Mouse (Mus musculus) hindbrain, embryonic 11.5 days (tissue): ENCODE measurements around the gene Itga4. TPM values are rescaled to one million over a fixed set of nuclear protein-coding genes. Genes with fewer than 3 reads are reported as not detected.

Experiments used
- ATAC-seq: fragments of 200-750 bp; cut with Nextera tagmentation; 2 replicates; pipeline ENCODE4 v1.8.0; 2017; ENCODE audit warnings: mild to moderate bottlenecking, moderate TSS enrichment, moderate library complexity; ENCODE audit not compliant: low FRiP score
- DNase-seq: peaks from one replicate; pipeline ENCODE4 v3.0.0-alpha.2; 2015; ENCODE audit warnings: low spot score
- H3K27ac ChIP-seq: fragments of 300-500 bp; sonication (generic); 2 replicates; pipeline ENCODE4 v1.5.1; 2014; ENCODE audit warnings: mild to moderate bottlenecking, low read depth, low read length
- H3K27me3 ChIP-seq: fragments of 300-500 bp; sonication (generic); 2 replicates; pipeline ENCODE4 v1.6.1; 2014; ENCODE audit warnings: mild to moderate bottlenecking, low read length, moderate library complexity, mixed read lengths; ENCODE audit not compliant: control insufficient read depth, insufficient read depth
- H3K36me3 ChIP-seq: fragments of 300-500 bp; sonication (generic); 2 replicates; pipeline ENCODE4 v1.6.1; 2014; ENCODE audit warnings: mild to moderate bottlenecking, low read length, moderate library complexity, mixed read lengths; ENCODE audit not compliant: control insufficient read depth, insufficient read depth
- H3K4me1 ChIP-seq: fragments of 300-500 bp; sonication (generic); replicated peaks from 2 replicates; pipeline ENCODE4 v1.6.1; 2014; ENCODE audit warnings: low read length, mixed read lengths; ENCODE audit not compliant: control insufficient read depth, insufficient read depth
- H3K4me2 ChIP-seq: fragments of 300-500 bp; sonication (generic); replicated peaks from 2 replicates; pipeline ENCODE4 v1.6.1; 2014; ENCODE audit warnings: mild to moderate bottlenecking, low read depth, low read length
- H3K4me3 ChIP-seq: fragments of 300-500 bp; sonication (generic); 2 replicates; pipeline ENCODE4 v1.5.1; 2014; ENCODE audit warnings: low read depth, low read length
- H3K9ac ChIP-seq: fragments of 300-500 bp; sonication (generic); 2 replicates; pipeline ENCODE4 v1.6.1; 2014; ENCODE audit warnings: low read depth, low read length
- H3K9me3 ChIP-seq: fragments of 300-500 bp; sonication (generic); 2 replicates; pipeline ENCODE4 v1.6.1; 2016; ENCODE audit warnings: low read length; ENCODE audit not compliant: control insufficient read depth
- WGBS: fragments of 180-500 bp; shearing (Covaris S2); extraction: QIAGEN DNeasy Blood & Tissue Kit; methylation state at CpG from one replicate; pipeline ENCODE4 v1.1.7; 2014; 5-methylcytosine and 5-hydroxymethylcytosine counted together
- polyA plus RNA-seq: library from polyadenylated mRNA; unstranded; fragments of >200 nt; fragmentation: Nextera tagmentation; extraction: Ambion mirVana; gene quantifications from 2 replicates; pipeline ENCODE4 v1.2.1, GENCODE M21; 2014

The Itga4 gene
- polyA plus RNA-seq, 1 experiment from 2014 or later: 9.0 TPM

DNA sequence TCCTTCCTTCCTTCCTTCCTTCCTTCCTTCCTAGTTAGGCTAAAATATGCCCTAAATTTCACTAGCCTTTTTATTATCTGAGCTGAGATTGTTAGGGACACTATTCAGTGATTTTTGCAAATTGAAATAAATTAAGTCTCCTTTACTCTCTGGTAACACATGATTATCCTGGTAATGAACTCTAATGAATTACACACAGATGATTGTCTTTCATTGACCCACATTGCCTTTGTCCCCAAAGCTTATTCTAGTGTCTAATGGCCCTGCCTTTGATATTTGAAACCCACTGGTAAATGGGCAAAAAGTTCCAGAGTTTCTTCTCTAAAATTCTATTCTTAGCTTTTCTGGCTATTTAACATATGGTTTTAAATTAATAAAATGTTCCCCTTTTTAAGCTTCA is 23.4 kb downstream of the Itga4 start:
- ATAC-seq (no peak), DNase-seq (no peak)
- Histone ChIP-seq H3K27me3 (no peaks in the 10 kb centered on the region), H3K4me3 (no peak overlapping the region), H3K9me3 (no peaks in the 10 kb centered on the region), H3K4me2 (no peak overlapping the region), H3K27ac (no peak overlapping the region), H3K9ac (no peak overlapping the region), H3K4me1 (no peaks in the 10 kb centered on the region), H3K36me3 (no peaks in the 10 kb centered on the region)

DNA sequence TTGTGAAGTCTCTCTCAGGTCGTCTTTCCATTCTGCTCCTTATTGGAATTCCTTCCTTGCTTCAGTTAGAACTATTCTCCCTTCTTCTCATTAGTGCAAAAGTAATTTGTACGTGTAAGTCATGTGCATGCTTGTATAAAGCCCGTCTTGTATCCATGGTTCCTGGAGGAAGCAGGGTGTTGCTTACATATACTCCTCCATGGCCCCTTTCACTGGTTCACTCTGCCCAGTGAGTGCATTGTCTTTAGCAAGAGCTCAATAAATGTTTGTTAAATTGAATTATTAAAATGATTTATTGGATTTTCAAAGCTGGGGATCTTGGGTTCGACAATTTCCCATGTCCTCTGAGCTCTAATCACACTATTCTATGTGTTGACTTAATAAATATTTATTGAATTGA is 29.0 kb downstream of the Itga4 start:
- H3K4me1 ChIP-seq: no peaks in the 10 kb centered on the region
- no peaks in the 10 kb centered on the region for H3K27me3 ChIP-seq
- ATAC-seq: no peak
- no peak overlapping the region for H3K4me2 ChIP-seq
- WGBS: 87% methylated on average over 4 of the region's 4 CpGs
- H3K9me3 ChIP-seq: no peaks in the 10 kb centered on the region
- no peak overlapping the region for H3K4me3 ChIP-seq
- no peaks in the 10 kb centered on the region for H3K36me3 ChIP-seq
- H3K9ac ChIP-seq: no peak overlapping the region
- no peak overlapping the region for H3K27ac ChIP-seq
- no peak for DNase-seq

DNA sequence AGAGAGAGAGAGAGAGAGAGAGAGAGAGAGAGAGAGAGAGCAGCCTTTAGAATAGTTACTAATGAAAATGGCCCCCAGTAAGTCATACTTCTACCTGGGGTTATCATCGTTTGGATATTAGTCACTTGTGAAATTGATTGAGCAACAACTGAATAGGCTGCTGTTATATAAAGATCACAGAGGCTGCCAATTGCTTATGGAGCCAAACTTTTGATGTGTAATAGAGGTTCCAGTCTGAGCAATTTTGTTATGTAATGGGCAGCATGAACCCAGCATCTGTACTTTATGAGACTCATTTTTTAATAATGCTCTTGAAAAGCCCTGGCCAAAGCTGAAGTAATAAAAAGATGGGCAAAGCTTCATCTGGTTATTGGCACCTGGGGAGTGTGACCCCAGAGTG is 34.9 kb downstream of the Itga4 start:
- H3K27ac ChIP-seq: no peak overlapping the region
- WGBS: 94% methylated on average over 1 of the region's 1 CpGs
- H3K9me3 ChIP-seq: no peaks in the 10 kb centered on the region
- no peak overlapping the region for H3K4me3 ChIP-seq
- no peak overlapping the region for H3K4me2 ChIP-seq
- H3K36me3 ChIP-seq: no peaks in the 10 kb centered on the region
- no peaks in the 10 kb centered on the region for H3K27me3 ChIP-seq
- no peak overlapping the region for H3K9ac ChIP-seq
- ATAC-seq: no peak
- no peak for DNase-seq
- no peaks in the 10 kb centered on the region for H3K4me1 ChIP-seq

DNA sequence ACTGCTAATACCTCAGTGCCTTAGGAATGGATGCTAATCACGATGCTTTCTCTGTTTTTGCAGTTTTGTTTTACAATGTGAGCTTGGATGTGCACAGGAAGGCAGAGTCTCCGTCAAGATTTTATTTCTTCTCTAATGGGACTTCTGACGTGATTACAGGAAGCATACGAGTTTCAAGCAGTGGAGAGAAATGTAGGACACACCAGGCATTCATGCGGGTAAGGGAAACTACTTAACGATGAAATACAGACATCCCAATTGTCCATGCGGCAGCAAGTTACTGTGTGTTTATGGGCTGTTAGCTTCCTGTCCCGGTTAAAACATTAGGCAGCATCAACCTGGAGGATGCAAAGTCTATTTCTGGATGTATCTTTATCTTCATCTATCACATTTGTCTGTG is 36.7 kb downstream of the Itga4 start:
- no peak overlapping the region for H3K9ac ChIP-seq
- H3K27me3 ChIP-seq: no peaks in the 10 kb centered on the region
- H3K4me2 ChIP-seq: no peak overlapping the region
- DNase-seq: no peak
- WGBS: 85% methylated on average over 8 of the region's 8 CpGs
- ATAC-seq: no peak
- no peaks in the 10 kb centered on the region for H3K36me3 ChIP-seq
- H3K9me3 ChIP-seq: no peaks in the 10 kb centered on the region
- H3K4me1 ChIP-seq: no peaks in the 10 kb centered on the region
- no peak overlapping the region for H3K27ac ChIP-seq
- H3K4me3 ChIP-seq: no peak overlapping the region

DNA sequence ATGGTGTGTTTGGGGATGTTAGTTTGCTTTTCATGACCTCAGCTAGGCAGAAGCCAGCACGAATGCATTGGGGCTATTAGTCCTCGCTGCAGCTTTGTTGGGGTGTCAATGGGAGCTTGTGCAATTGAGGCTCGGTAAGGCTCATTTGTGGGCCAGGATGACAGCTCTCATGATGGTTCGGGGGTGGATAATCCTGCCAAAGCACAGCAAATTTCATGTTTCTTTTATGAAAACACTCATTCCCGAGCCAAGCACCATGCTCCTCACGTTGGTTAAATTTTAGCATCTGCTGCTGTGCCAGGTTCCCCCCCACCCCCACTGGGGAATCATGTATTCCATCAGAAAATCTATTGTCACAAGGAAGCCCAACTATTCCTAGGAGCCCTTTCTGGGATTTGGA is 37.2 kb downstream of the Itga4 start:
- H3K4me2 ChIP-seq: no peak overlapping the region
- 82% methylated on average over 6 of the region's 6 CpGs for WGBS
- no peaks in the 10 kb centered on the region for H3K36me3 ChIP-seq
- no peak overlapping the region for H3K9ac ChIP-seq
- H3K27me3 ChIP-seq: no peaks in the 10 kb centered on the region
- DNase-seq (no peak), ATAC-seq (no peak)
- no peak overlapping the region for H3K27ac ChIP-seq
- H3K4me3 ChIP-seq: no peak overlapping the region
- no peaks in the 10 kb centered on the region for H3K4me1 ChIP-seq
- H3K9me3 ChIP-seq: no peaks in the 10 kb centered on the region

DNA sequence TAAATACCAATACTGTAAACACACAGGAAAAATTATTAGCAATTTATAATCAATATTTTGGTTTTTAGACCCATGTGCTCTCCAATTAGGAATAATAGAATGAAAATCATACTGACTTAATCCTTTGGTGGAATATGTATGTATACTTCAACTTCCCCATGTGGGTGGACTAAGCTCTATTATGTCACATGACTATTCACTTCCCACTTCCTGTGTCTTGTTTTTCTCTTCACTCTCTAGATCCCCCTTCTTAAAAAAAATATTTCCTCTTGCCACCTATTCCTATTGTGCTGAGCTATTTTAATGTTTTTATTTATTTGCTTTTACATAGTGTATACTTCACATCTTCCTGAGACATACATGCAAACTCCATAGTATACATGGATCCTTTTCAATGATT is 47.2 kb downstream of the Itga4 start:
- no peak for ATAC-seq
- Histone ChIP-seq H3K4me2 (no peak overlapping the region), H3K4me1 (no peaks in the 10 kb centered on the region), H3K9ac (no peak overlapping the region), H3K9me3 (no peaks in the 10 kb centered on the region), H3K27me3 (no peaks in the 10 kb centered on the region), H3K36me3 (no peaks in the 10 kb centered on the region), H3K4me3 (no peak overlapping the region), H3K27ac (no peak overlapping the region)
- no peak for DNase-seq

DNA sequence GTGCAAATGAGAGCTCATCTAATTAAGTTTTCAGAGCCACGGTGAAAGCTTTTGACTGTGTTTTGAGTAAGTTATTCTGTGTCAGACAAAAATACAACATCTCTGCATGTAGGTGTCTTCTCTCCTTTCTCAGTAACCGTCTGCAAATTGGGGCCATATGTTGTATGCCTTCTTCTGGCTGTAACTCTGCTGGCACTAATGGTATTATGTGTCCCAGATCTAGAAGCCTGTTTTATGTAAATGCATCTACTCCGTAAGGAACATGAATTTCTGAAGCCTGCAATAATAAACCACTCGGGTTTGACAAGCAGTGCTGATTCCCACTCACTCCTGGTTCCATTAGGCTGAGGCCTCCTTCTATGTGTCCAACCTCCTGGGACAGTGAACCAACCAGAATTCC is 52.3 kb downstream of the Itga4 start:
- H3K36me3 ChIP-seq: no peaks in the 10 kb centered on the region
- ATAC-seq: no peak
- WGBS: 76% methylated on average over 4 of the region's 4 CpGs

DNA sequence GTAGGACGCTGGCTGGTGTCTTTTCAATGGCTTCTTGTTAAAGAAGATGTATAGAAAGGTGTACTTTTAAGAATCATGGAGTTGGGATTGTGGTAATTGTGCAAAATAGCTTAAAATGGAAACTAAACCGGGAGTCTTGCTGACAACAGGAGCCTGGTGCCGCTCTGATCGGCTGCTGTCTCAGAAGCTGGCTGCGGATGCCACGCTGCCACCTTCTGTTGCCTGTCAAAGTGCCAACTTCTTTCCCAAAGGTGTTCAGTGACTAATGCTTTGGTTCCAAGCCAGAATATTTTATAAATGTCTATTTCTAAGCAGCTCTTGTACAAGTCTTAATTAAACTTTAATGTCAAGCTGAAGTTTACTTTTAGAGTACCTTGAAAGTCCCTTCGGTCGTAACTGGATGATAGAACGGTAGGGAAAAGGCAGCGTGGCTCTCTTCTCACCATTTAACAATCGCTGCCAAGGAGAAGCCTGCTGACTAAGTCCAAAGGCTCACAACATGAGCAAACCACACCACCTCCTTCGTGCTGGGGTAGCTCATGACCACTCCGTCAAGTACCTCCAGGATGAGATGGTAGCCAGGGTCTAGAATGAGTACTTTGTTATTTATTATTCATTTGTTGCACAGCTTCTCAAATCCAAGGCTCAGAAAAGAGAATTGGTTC is 54.4 kb downstream of the Itga4 start:
- Histone ChIP-seq H3K9ac (no peak overlapping the region), H3K4me3 (no peak overlapping the region), H3K4me2 (no peak overlapping the region), H3K27me3 (no peaks in the 10 kb centered on the region), H3K36me3 (no peaks in the 10 kb centered on the region), H3K27ac (no peak overlapping the region), H3K9me3 (no peaks in the 10 kb centered on the region), H3K4me1 (no peaks in the 10 kb centered on the region)
- 92% methylated on average over 13 of the region's 13 CpGs for WGBS
- ATAC-seq (no peak), DNase-seq (no peak)

More for the DNA sequence above, 52.3 kb downstream of the Itga4 start:
- Histone ChIP-seq H3K9me3 (no peaks in the 10 kb centered on the region), H3K27me3 (no peaks in the 10 kb centered on the region), H3K9ac (no peak overlapping the region), H3K27ac (no peak overlapping the region), H3K4me3 (no peak overlapping the region), H3K4me1 (no peaks in the 10 kb centered on the region), H3K4me2 (no peak overlapping the region)
- DNase-seq: no peak

DNA sequence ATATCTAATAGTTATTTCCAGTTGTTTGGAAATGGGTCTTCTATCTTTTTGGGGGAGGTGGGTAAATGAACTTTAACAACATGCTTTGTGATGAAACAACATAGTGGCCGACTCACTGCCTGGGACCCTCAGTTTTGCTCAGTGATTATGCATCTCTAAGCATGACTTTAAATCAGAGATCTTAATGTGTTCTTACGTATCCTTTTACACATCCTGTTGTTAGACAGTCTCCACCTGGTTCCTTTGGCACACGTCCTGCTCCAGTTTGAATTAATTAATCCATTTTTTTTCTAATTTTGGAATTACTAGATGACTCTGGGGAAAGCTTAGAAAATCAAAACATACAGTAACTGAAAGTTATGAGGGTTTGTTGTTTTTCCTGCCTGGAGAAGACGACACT is 57.3 kb downstream of the Itga4 start:
- no peak for ATAC-seq
- no peaks in the 10 kb centered on the region for H3K27me3 ChIP-seq
- H3K4me1 ChIP-seq: no peaks in the 10 kb centered on the region
- H3K27ac ChIP-seq: no peak overlapping the region
- no peaks in the 10 kb centered on the region for H3K9me3 ChIP-seq
- no peak for DNase-seq
- no peak overlapping the region for H3K4me3 ChIP-seq
- 86% methylated on average over 4 of the region's 4 CpGs for WGBS
- no peaks in the 10 kb centered on the region for H3K36me3 ChIP-seq
- H3K4me2 ChIP-seq: no peak overlapping the region
- no peak overlapping the region for H3K9ac ChIP-seq
